In the genomic region with DNA sequence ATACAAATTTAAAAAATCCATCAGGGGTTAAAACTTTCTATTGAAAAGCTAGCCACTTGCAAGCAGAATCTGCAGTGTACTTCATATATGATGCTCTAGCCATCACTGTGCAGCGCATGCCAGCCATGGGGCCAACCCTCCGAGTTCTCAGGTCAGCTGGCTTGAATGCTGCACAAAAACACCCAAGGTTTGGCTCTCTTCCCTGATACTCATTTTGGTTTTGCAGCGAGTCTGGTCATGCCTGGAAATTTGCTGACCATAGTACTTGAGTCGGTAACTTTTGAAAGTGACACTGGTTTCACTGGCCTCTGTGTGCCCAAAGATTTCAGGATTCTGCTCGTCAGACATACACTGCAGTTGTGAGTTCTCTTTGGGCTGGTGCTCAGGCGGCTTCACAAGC, we compare ENCODE assay signal across 28 mouse cellular contexts. TPM values are rescaled to one million over a fixed set of nuclear protein-coding genes. Genes with fewer than 3 reads are reported as not detected.
DNase-seq lines count a peak whose midpoint lies in the region; ATAC-seq and TF ChIP-seq lines count a peak whose summit lies in the region.
"Had no signal": no experiment of that assay in that cellular context is flagged by ENCODE, and none has a peak within 500 bp of the region (broad histone marks: within the 10 kb centered on the region; RNA-seq: fewer than 3 reads in every experiment).

No protein-coding gene starts in this region.

- H3K4me2 ChIP-seq in forebrain, embryonic 11.5 days (ENCODE audit: low read depth, low read length, severe bottlenecking) = no peak overlapping the region
- no peak overlapping the region for H3K4me2 ChIP-seq in forebrain, embryonic 15.5 days (replicated peaks)
- no peak overlapping the region for H3K4me2 ChIP-seq in hindbrain, postnatal 0 days (ENCODE audit: low read depth, low read length)
- no peak overlapping the region for H3K4me2 ChIP-seq in hindbrain, embryonic 16.5 days (ENCODE audit: low read length)
- H3K4me2 ChIP-seq in lung, embryonic 16.5 days (ENCODE audit: low read depth, low read length) = 0 out of 2 replicates have a peak overlapping the region, but pooled peaks have one; percentile 1
- H3K4me2 ChIP-seq: embryonic facial prominence, embryonic 15.5 days; heart, embryonic 12.5 days; kidney, embryonic 15.5 days; liver, embryonic 12.5 days; midbrain, embryonic 15.5 days; neural tube, embryonic 12.5 days; stomach, embryonic 15.5 days had no signal

- H3K9me3 ChIP-seq in forebrain, embryonic 11.5 days (ENCODE audit: control insufficient read depth, low read length) = no peaks in the 10 kb centered on the region
- H3K9me3 ChIP-seq in forebrain, embryonic 15.5 days = no peaks in the 10 kb centered on the region
- H3K9me3 ChIP-seq in hindbrain, postnatal 0 days (ENCODE audit: low read length) = no peaks in the 10 kb centered on the region
- H3K9me3 ChIP-seq in hindbrain, embryonic 16.5 days (ENCODE audit: control insufficient read depth, low read length) = no peaks in the 10 kb centered on the region
- no peaks in the 10 kb centered on the region for H3K9me3 ChIP-seq in lung, embryonic 16.5 days (ENCODE audit: control insufficient read depth, low read length)
- H3K9me3 ChIP-seq: embryonic facial prominence, embryonic 15.5 days; forebrain, embryonic 10.5 days; heart, embryonic 12.5 days; kidney, embryonic 15.5 days; liver, embryonic 12.5 days; midbrain, embryonic 15.5 days; neural tube, embryonic 12.5 days; stomach, embryonic 15.5 days had no signal

- H3K27ac ChIP-seq in forebrain, embryonic 11.5 days (ENCODE audit: low read depth, low read length) = no peak overlapping the region
- H3K27ac ChIP-seq in forebrain, embryonic 15.5 days (replicated peaks) = no peak overlapping the region
- H3K27ac ChIP-seq in hindbrain, postnatal 0 days = peak overlapping the region; percentile 45; the same call in 1 of the 2 replicates
- no peak overlapping the region for H3K27ac ChIP-seq in hindbrain, embryonic 16.5 days (ENCODE audit: low read depth, low read length)
- H3K27ac ChIP-seq in lung, embryonic 16.5 days (ENCODE audit: low read length) = peak overlapping the region; percentile 38
- peak overlapping the region; percentile 2; the same call in 1 of the 2 replicates for H3K27ac ChIP-seq in olfactory bulb, adult 2 months (ENCODE audit: insufficient read depth, low read depth, low read length)
- H3K27ac ChIP-seq: embryonic facial prominence, embryonic 15.5 days; forebrain, embryonic 10.5 days; kidney, embryonic 15.5 days; liver, embryonic 12.5 days; midbrain, embryonic 15.5 days; neural tube, embryonic 12.5 days; stomach, embryonic 15.5 days had no signal

- TF ChIP-seq POLR2A in olfactory bulb, adult 2 months (IDR thresholded peaks at IDR 0.05; ENCODE audit: insufficient read depth, low read depth, low read length) = no peak

- no peak overlapping the region for H3K4me3 ChIP-seq in forebrain, embryonic 11.5 days (ENCODE audit: low read depth, low read length)
- no peak overlapping the region for H3K4me3 ChIP-seq in forebrain, embryonic 15.5 days
- H3K4me3 ChIP-seq in hindbrain, postnatal 0 days (ENCODE audit: low read length) = no peak overlapping the region
- H3K4me3 ChIP-seq in hindbrain, embryonic 16.5 days (ENCODE audit: low read length) = no peak overlapping the region
- no peak overlapping the region for H3K4me3 ChIP-seq in lung, embryonic 16.5 days (ENCODE audit: low read length)
- no peak overlapping the region for H3K4me3 ChIP-seq in olfactory bulb, adult 2 months (ENCODE audit: insufficient read depth, low read depth, low read length)
- H3K4me3 ChIP-seq: embryonic facial prominence, embryonic 15.5 days; forebrain, embryonic 10.5 days; heart, embryonic 12.5 days; kidney, embryonic 15.5 days; liver, embryonic 12.5 days; midbrain, embryonic 15.5 days; neural tube, embryonic 12.5 days; stomach, embryonic 15.5 days had no signal

- no peak for TF ChIP-seq CTCF in hindbrain, postnatal 0 days (IDR thresholded peaks at IDR 0.05; ENCODE audit: low read depth)
- no peak for TF ChIP-seq CTCF in olfactory bulb, adult 2 months (IDR thresholded peaks at IDR 0.05; ENCODE audit: insufficient read depth, low read depth, low read length)

- 91% methylated on average over 6 of the region's 6 CpGs for WGBS in forebrain, embryonic 11.5 days
- WGBS in forebrain, embryonic 15.5 days = 87% methylated on average over 6 of the region's 6 CpGs
- 63% methylated on average over 6 of the region's 6 CpGs for WGBS in hindbrain, postnatal 0 days
- WGBS in hindbrain, embryonic 16.5 days = 85% methylated on average over 6 of the region's 6 CpGs
- 66% methylated on average over 6 of the region's 6 CpGs for WGBS in lung, embryonic 16.5 days
- 67% methylated on average over 6 of the region's 6 CpGs for WGBS in olfactory bulb, adult 2 months

- no peaks in the 10 kb centered on the region for H3K27me3 ChIP-seq in forebrain, embryonic 11.5 days (ENCODE audit: control insufficient read depth, insufficient read depth, low read length)
- no peaks in the 10 kb centered on the region for H3K27me3 ChIP-seq in forebrain, embryonic 15.5 days
- no peaks in the 10 kb centered on the region for H3K27me3 ChIP-seq in hindbrain, postnatal 0 days (ENCODE audit: insufficient read depth, low read length)
- no peaks in the 10 kb centered on the region for H3K27me3 ChIP-seq in hindbrain, embryonic 16.5 days (replicated peaks; ENCODE audit: control insufficient read depth, insufficient read depth, low read length)
- no peaks in the 10 kb centered on the region for H3K27me3 ChIP-seq in lung, embryonic 16.5 days (ENCODE audit: control insufficient read depth, insufficient read depth, low read depth, low read length)
- H3K27me3 ChIP-seq: embryonic facial prominence, embryonic 15.5 days; heart, embryonic 12.5 days; kidney, embryonic 15.5 days; liver, embryonic 12.5 days; midbrain, embryonic 15.5 days; neural tube, embryonic 12.5 days; stomach, embryonic 15.5 days had no signal

- ATAC-seq in forebrain, embryonic 11.5 days (replicated peaks; ENCODE audit: low FRiP score) = no peak
- no peak for ATAC-seq in forebrain, embryonic 15.5 days (replicated peaks)
- ATAC-seq in hindbrain, postnatal 0 days = no peak
- no peak for ATAC-seq in hindbrain, embryonic 16.5 days
- no peak for ATAC-seq in lung, embryonic 16.5 days (ENCODE audit: low read depth)
- ATAC-seq: liver, embryonic 12.5 days; midbrain, embryonic 15.5 days had no signal

- DNase-seq in forebrain, embryonic 11.5 days (ENCODE audit: low spot score) = peak; percentile 3
- peak; percentile 29 for DNase-seq in hindbrain, postnatal 0 days (ENCODE audit: low spot score)
- DNase-seq in lung, postnatal 36 days = no peak
- no peak for DNase-seq in urinary bladder, adult 18-20 months (ENCODE audit: low spot score in 2 of 2)
- DNase-seq: adrenal gland, adult 2 months; cerebellum, adult 11-12 months; cerebellum, postnatal 25 days; embryo, embryonic 11 days; heart, postnatal 36 days; kidney, adult 11 months; kidney, postnatal 36 days; layer of hippocampus, adult 9-11 months; left cerebral cortex, postnatal 4 days; lung, adult 2 months; lung, postnatal 4 days; thymus, postnatal 25 days had no signal

- H3K9ac ChIP-seq in forebrain, embryonic 11.5 days (ENCODE audit: low read length) = no peak overlapping the region
- H3K9ac ChIP-seq in forebrain, embryonic 15.5 days (replicated peaks) = no peak overlapping the region
- no peak overlapping the region for H3K9ac ChIP-seq in hindbrain, postnatal 0 days (replicated peaks; ENCODE audit: low read length)
- no peak overlapping the region for H3K9ac ChIP-seq in hindbrain, embryonic 16.5 days (ENCODE audit: low read depth, low read length)
- no peak overlapping the region for H3K9ac ChIP-seq in lung, embryonic 16.5 days (ENCODE audit: low read length)
- H3K9ac ChIP-seq: embryonic facial prominence, embryonic 15.5 days; heart, embryonic 12.5 days; kidney, embryonic 15.5 days; liver, embryonic 12.5 days; midbrain, embryonic 15.5 days; neural tube, embryonic 12.5 days; stomach, embryonic 15.5 days had no signal

- H3K36me3 ChIP-seq in forebrain, embryonic 11.5 days (ENCODE audit: control insufficient read depth, insufficient read depth, low read length) = no peaks in the 10 kb centered on the region
- no peaks in the 10 kb centered on the region for H3K36me3 ChIP-seq in forebrain, embryonic 15.5 days
- H3K36me3 ChIP-seq in hindbrain, postnatal 0 days (ENCODE audit: insufficient read depth, low read length) = no peaks in the 10 kb centered on the region
- H3K36me3 ChIP-seq in hindbrain, embryonic 16.5 days (ENCODE audit: control insufficient read depth, insufficient read depth, low read length) = peaks cover 2% of the 10 kb centered on the region; the same call in 1 of the 2 replicates
- no peaks in the 10 kb centered on the region for H3K36me3 ChIP-seq in lung, embryonic 16.5 days (ENCODE audit: control insufficient read depth, insufficient read depth, low read length)
- H3K36me3 ChIP-seq: embryonic facial prominence, embryonic 15.5 days; forebrain, embryonic 10.5 days; heart, embryonic 12.5 days; kidney, embryonic 15.5 days; liver, embryonic 12.5 days; midbrain, embryonic 15.5 days; neural tube, embryonic 12.5 days; stomach, embryonic 15.5 days had no signal

- H3K4me1 ChIP-seq in forebrain, embryonic 11.5 days (replicated peaks; ENCODE audit: control insufficient read depth, insufficient read depth, low read length) = no peaks in the 10 kb centered on the region
- no peaks in the 10 kb centered on the region for H3K4me1 ChIP-seq in forebrain, embryonic 15.5 days
- H3K4me1 ChIP-seq in hindbrain, postnatal 0 days (ENCODE audit: insufficient read depth, low read length) = no peaks in the 10 kb centered on the region
- H3K4me1 ChIP-seq in hindbrain, embryonic 16.5 days (ENCODE audit: control insufficient read depth, insufficient read depth, low read depth, low read length) = no peaks in the 10 kb centered on the region
- H3K4me1 ChIP-seq in lung, embryonic 16.5 days (replicated peaks; ENCODE audit: control insufficient read depth, insufficient read depth, low read length) = peaks cover 7% of the 10 kb centered on the region
- peaks cover 5% of the 10 kb centered on the region; the same call in 1 of the 2 replicates for H3K4me1 ChIP-seq in olfactory bulb, adult 2 months (ENCODE audit: control insufficient read depth, insufficient read depth, low read length)
- H3K4me1 ChIP-seq: embryonic facial prominence, embryonic 15.5 days; forebrain, embryonic 10.5 days; heart, embryonic 12.5 days; kidney, embryonic 15.5 days; liver, embryonic 12.5 days; midbrain, embryonic 15.5 days; neural tube, embryonic 12.5 days; stomach, embryonic 15.5 days had no signal

RNA-seq across cellular contexts. Expression of gene Fermt2, which starts 57.6 kb away (rescaled TPM):
- polyA plus RNA-seq in forebrain, embryonic 11.5 days (2014; fragmentation: Nextera tagmentation; extraction: Ambion mirVana) = 61.9 and 68.5 TPM in 2 replicates
- 62.8 and 72.2 TPM in 2 replicates for polyA plus RNA-seq in forebrain, embryonic 15.5 days (2015; fragmentation: Nextera tagmentation; extraction: Ambion mirVana)
- 30.0 and 31.6 TPM in 2 replicates for total RNA-seq in hindbrain, postnatal 0 days (2014; rRNA removed)
- 76.4 and 89.4 TPM in 2 replicates for polyA plus RNA-seq in hindbrain, postnatal 0 days (2015; fragmentation: Nextera tagmentation; extraction: Ambion mirVana)
- 77.0 and 77.6 TPM in 2 replicates for polyA plus RNA-seq in hindbrain, embryonic 16.5 days (2015; fragmentation: Nextera tagmentation; extraction: Ambion mirVana)
- polyA plus RNA-seq in lung, embryonic 16.5 days (2015; fragmentation: Nextera tagmentation; extraction: Ambion mirVana) = 276 and 304 TPM in 2 replicates
- 298 TPM in 1 of 2 replicates, not detected in the other for polyA plus RNA-seq in olfactory bulb, adult 2 months (2012; ENCODE audit: insufficient read depth, insufficient read length, low replicate concordance, missing spikeins)

Comparison
In these comparisons a context has a peak if more than half of its experiments do, and no peak if none do; other contexts are left out.
1. H3K27ac ChIP-seq: peak in hindbrain, postnatal 0 days (single experiment), lung, embryonic 16.5 days (single experiment) and olfactory bulb, adult 2 months (single experiment); none in forebrain, embryonic 11.5 days (single experiment), forebrain, embryonic 15.5 days (single experiment) and hindbrain, embryonic 16.5 days (single experiment).
2. DNase-seq: peak in forebrain, embryonic 11.5 days (single experiment) and hindbrain, postnatal 0 days (single experiment); none in lung, postnatal 36 days (single experiment) and urinary bladder, adult 18-20 months (0 of 2).